Mouse (Mus musculus) testis, adult 2 months (tissue): Measurements from ENCODE around the gene Cse1l. TPM values are rescaled to one million over a fixed set of nuclear protein-coding genes. Genes with fewer than 3 reads are reported as not detected.

ENCODE experiments used
- H3K27ac ChIP-seq: fragments of 200-500 bp; 2 replicates; pipeline ENCODE4 v1.5.1; 2012; ENCODE audit warnings: low read depth, low read length; ENCODE audit not compliant: control insufficient read depth, insufficient read depth
- H3K27me3 ChIP-seq: fragments of 200-500 bp; 2 replicates; pipeline ENCODE4 v1.6.1; 2012; ENCODE audit warnings: mild to moderate bottlenecking, low read length, moderate library complexity; ENCODE audit not compliant: control insufficient read depth, insufficient read depth
- H3K36me3 ChIP-seq: fragments of 200-500 bp; 2 replicates; pipeline ENCODE4 v1.6.1; 2012; ENCODE audit warnings: mild to moderate bottlenecking, low read length; ENCODE audit not compliant: control insufficient read depth, insufficient read depth
- H3K4me1 ChIP-seq: fragments of 200-500 bp; 2 replicates; pipeline ENCODE4 v1.6.1; 2012; ENCODE audit warnings: low read length; ENCODE audit not compliant: control insufficient read depth, insufficient read depth
- H3K4me3 ChIP-seq: fragments of 200-500 bp; 2 replicates; pipeline ENCODE4 v1.5.1; 2012; ENCODE audit warnings: low read depth, mild to moderate bottlenecking, low read length, moderate library complexity, mixed read lengths; ENCODE audit not compliant: control insufficient read depth
- CTCF ChIP-seq: fragments of 200-500 bp; IDR thresholded peaks from 2 replicates; pipeline ENCODE4 v1.5.1; 2012; ENCODE audit warnings: low read depth, mild to moderate bottlenecking, inconsistent platforms, low read length, moderate library complexity; ENCODE audit not compliant: control insufficient read depth, insufficient read depth, insufficient replicate concordance
- POLR2A ChIP-seq: fragments of 200-500 bp; IDR thresholded peaks from 2 replicates; pipeline ENCODE4 v1.6.1; 2012; ENCODE audit warnings: low read depth, mild to moderate bottlenecking, inconsistent platforms, low read length, moderate library complexity; ENCODE audit not compliant: control insufficient read depth
- polyA plus RNA-seq: library from polyadenylated mRNA; depleted of rRNA; stranded (reverse); fragments of >200 nt; gene quantifications from 2 replicates; pipeline ENCODE4 v1.2.3, GENCODE M21; 2012

Cse1l gene
- polyA plus RNA-seq, 1 experiment = 27.6 TPM

GRCm38 (mm10) chr2:166874675-166875280 is 31.1 kb upstream of the Cse1l start:
- TF ChIP-seq CTCF = no peak
- no peak for TF ChIP-seq POLR2A
- peaks cover 9% of the 10 kb centered on the region for H3K36me3 ChIP-seq

GRCm38 (mm10) chr2:166875561-166875960 is 30.3 kb upstream of the Cse1l start:
- Histone ChIP-seq H3K4me1 (no peaks in the 10 kb centered on the region), H3K36me3 (peaks cover 9% of the 10 kb centered on the region)
- TF ChIP-seq POLR2A = no peak
- no peak for TF ChIP-seq CTCF

More at GRCm38 (mm10) chr2:166874675-166875280, 31.1 kb upstream of the Cse1l start:
- H3K4me3 ChIP-seq = no peak overlapping the region
- H3K27ac ChIP-seq = no peak overlapping the region
- H3K27me3 ChIP-seq = no peaks in the 10 kb centered on the region
- no peaks in the 10 kb centered on the region for H3K4me1 ChIP-seq

GRCm38 (mm10) chr2:166876331-166876730 is 29.5 kb upstream of the Cse1l start:
- no peaks in the 10 kb centered on the region for H3K27me3 ChIP-seq
- no peak overlapping the region for H3K27ac ChIP-seq
- peaks cover 4% of the 10 kb centered on the region; the same call in 1 of the 2 replicates for H3K36me3 ChIP-seq
- TF ChIP-seq POLR2A (no peak), CTCF (no peak)
- no peaks in the 10 kb centered on the region for H3K4me1 ChIP-seq
- H3K4me3 ChIP-seq = no peak overlapping the region

More at GRCm38 (mm10) chr2:166875561-166875960, 30.3 kb upstream of the Cse1l start:
- Histone ChIP-seq H3K4me3 (no peak overlapping the region), H3K27me3 (no peaks in the 10 kb centered on the region), H3K27ac (no peak overlapping the region)

- H3K36me3 ChIP-seq = no peaks in the 10 kb centered on the region
- no peak overlapping the region for H3K27ac ChIP-seq
- no peaks in the 10 kb centered on the region for H3K4me1 ChIP-seq
- no peak for TF ChIP-seq POLR2A
- TF ChIP-seq CTCF = no peak
- H3K27me3 ChIP-seq = no peaks in the 10 kb centered on the region
- no peak overlapping the region for H3K4me3 ChIP-seq
Measured at GRCm38 (mm10) chr2:166885066-166885465, 20.8 kb upstream of the Cse1l start.

GRCm38 (mm10) chr2:166885619-166886018 is 20.2 kb upstream of the Cse1l start:
- Histone ChIP-seq H3K27ac (no peak overlapping the region), H3K4me1 (no peaks in the 10 kb centered on the region), H3K27me3 (no peaks in the 10 kb centered on the region), H3K4me3 (no peak overlapping the region), H3K36me3 (no peaks in the 10 kb centered on the region; the same call in 1 of the 2 replicates)
- TF ChIP-seq CTCF (no peak), POLR2A (no peak)

- TF ChIP-seq CTCF (no peak), POLR2A (no peak)
- Histone ChIP-seq H3K36me3 (no peaks in the 10 kb centered on the region; the same call in none of the 2 replicates), H3K27me3 (no peaks in the 10 kb centered on the region), H3K4me3 (no peak overlapping the region), H3K4me1 (no peaks in the 10 kb centered on the region), H3K27ac (no peak overlapping the region)
Measured at GRCm38 (mm10) chr2:166886231-166886630, 19.6 kb upstream of the Cse1l start.

GRCm38 (mm10) chr2:166887816-166888215 is 18.0 kb upstream of the Cse1l start:
- TF ChIP-seq POLR2A (no peak), CTCF (peak; percentile 44; the same call in 1 of the 2 replicates)
- Histone ChIP-seq H3K4me1 (no peaks in the 10 kb centered on the region; the same call in 1 of the 2 replicates), H3K27ac (no peak overlapping the region), H3K36me3 (no peaks in the 10 kb centered on the region; the same call in none of the 2 replicates), H3K27me3 (no peaks in the 10 kb centered on the region), H3K4me3 (no peak overlapping the region)
